Mouse (Mus musculus) liver, embryonic 11.5 days (tissue): ENCODE measurements around the gene Zfp292. TPM values are rescaled to one million over a fixed set of nuclear protein-coding genes. Genes with fewer than 3 reads are reported as not detected.

Source experiments
- ATAC-seq: fragments of 200-750 bp; cut with Nextera tagmentation; replicated peaks from 2 replicates; pipeline ENCODE4 v1.8.0; 2017; ENCODE audit warnings: moderate number of reproducible peaks, mild to moderate bottlenecking, moderate TSS enrichment, moderate library complexity; ENCODE audit not compliant: low FRiP score
- DNase-seq: peaks from one replicate; pipeline ENCODE4 v3.0.0-alpha.2; 2017; ENCODE audit warnings: low spot score
- H3K27ac ChIP-seq: fragments of 300-500 bp; sonication (generic); 2 replicates; pipeline ENCODE4 v1.5.1; 2014; ENCODE audit warnings: mild to moderate bottlenecking, low read depth, low read length, control low read depth
- H3K27me3 ChIP-seq: fragments of 300-500 bp; sonication (generic); replicated peaks from 2 replicates; pipeline ENCODE4 v1.6.1; 2014; ENCODE audit warnings: low read length, mixed read lengths; ENCODE audit not compliant: control insufficient read depth, insufficient read depth
- H3K36me3 ChIP-seq: fragments of 300-500 bp; sonication (generic); 2 replicates; pipeline ENCODE4 v1.6.1; 2014; ENCODE audit warnings: mild to moderate bottlenecking, low read length, moderate library complexity, mixed read lengths; ENCODE audit not compliant: control insufficient read depth, insufficient read depth
- H3K4me1 ChIP-seq: fragments of 300-500 bp; sonication (generic); replicated peaks from 2 replicates; pipeline ENCODE4 v1.6.1; 2014; ENCODE audit warnings: low read length, mixed read lengths; ENCODE audit not compliant: control insufficient read depth, insufficient read depth
- H3K4me2 ChIP-seq: fragments of 300-500 bp; sonication (generic); 2 replicates; pipeline ENCODE4 v1.6.1; 2014; ENCODE audit warnings: mild to moderate bottlenecking, control low read depth, moderate library complexity
- H3K4me3 ChIP-seq: fragments of 300-500 bp; sonication (generic); 2 replicates; pipeline ENCODE4 v1.5.1; 2014; ENCODE audit warnings: low read depth, low read length, control low read depth
- H3K9ac ChIP-seq: fragments of 300-500 bp; sonication (generic); 2 replicates; pipeline ENCODE4 v1.6.1; 2014; ENCODE audit warnings: low read depth, low read length, control low read depth
- H3K9me3 ChIP-seq: fragments of 300-500 bp; sonication (generic); 2 replicates; pipeline ENCODE4 v1.6.1; 2016; ENCODE audit warnings: low read length, inconsistent platforms, mixed read lengths; ENCODE audit not compliant: control insufficient read depth
- WGBS: fragments of 180-500 bp; shearing (Covaris S2); extraction: QIAGEN DNeasy Blood & Tissue Kit; methylation state at CpG from one replicate; pipeline ENCODE4 v1.1.7; 2014; 5-methylcytosine and 5-hydroxymethylcytosine counted together
- polyA plus RNA-seq: library from polyadenylated mRNA; unstranded; fragments of >200 nt; fragmentation: Nextera tagmentation; extraction: Ambion mirVana; gene quantifications from 2 replicates; pipeline ENCODE4 v1.2.1, GENCODE M21; 2014

Zfp292 gene
- polyA plus RNA-seq, 1 experiment from 2014 or later = 16.8 TPM

DNA sequence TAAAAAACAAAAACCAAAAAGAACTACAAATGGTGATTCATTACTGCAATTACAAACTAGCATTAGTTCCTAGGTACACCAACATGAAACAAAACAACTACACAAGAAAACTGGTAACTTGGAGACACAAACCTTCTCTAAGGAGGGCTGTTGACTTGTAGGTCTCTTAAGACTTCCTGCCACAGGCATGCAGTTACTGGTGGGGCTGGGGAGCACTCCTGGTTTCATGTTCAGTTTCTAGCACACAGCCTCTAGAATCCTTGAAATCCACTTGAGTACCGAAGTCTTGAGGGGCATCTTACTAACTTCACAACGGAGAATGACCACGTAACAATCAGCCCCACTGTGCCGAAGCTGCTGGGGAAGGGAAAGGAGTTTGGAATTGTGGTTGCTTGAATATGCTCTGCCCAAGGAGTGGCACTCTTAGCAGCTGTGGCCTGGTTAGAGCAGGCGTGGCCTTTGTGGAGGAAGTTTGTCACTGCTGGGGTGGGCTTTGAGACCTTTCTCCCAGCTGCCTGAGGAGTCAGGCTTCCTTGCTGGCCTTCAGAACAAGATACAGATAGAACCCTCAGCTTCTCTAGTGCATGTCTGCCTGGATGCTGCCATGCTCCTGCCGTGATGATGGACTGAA is 35.0 kb downstream of the Zfp292 start:
- no peak for ATAC-seq
- H3K9ac ChIP-seq = no peak overlapping the region

DNA sequence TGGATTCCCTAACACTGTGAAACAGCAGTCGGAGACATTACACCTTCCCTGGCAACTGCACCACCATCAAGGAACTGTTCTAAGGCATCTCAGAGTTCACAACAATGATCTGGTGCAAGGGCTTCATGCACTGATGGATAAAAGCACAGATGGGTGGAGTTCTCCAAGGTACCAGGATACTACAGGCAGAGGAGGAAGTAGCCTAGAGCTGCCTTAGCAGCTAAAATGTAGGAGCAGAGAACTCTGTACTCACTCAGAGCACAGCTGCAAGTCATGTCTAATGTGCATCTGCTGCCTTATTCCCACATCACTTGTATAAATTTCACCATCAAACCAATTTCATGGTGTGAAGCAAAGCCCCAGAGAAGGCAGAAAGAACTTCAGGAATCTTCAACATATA is 38.9 kb downstream of the Zfp292 start:
- Histone ChIP-seq H3K27ac (no peak overlapping the region), H3K4me3 (no peak overlapping the region), H3K4me2 (no peak overlapping the region), H3K27me3 (no peaks in the 10 kb centered on the region), H3K4me1 (no peaks in the 10 kb centered on the region), H3K9ac (no peak overlapping the region), H3K9me3 (no peaks in the 10 kb centered on the region), H3K36me3 (no peaks in the 10 kb centered on the region)
- 85% methylated on average over 1 of the region's 1 CpGs for WGBS
- no peak for ATAC-seq
- DNase-seq = no peak

More for the DNA sequence above, 35.0 kb downstream of the Zfp292 start:
- no peak for DNase-seq
- 84% methylated on average over 6 of the region's 6 CpGs for WGBS
- no peaks in the 10 kb centered on the region for H3K9me3 ChIP-seq
- 0 out of 2 replicates have a peak, but pooled peaks cover 4% of the 10 kb centered on the region for H3K36me3 ChIP-seq
- no peaks in the 10 kb centered on the region for H3K4me1 ChIP-seq
- H3K27me3 ChIP-seq = no peaks in the 10 kb centered on the region
- H3K27ac ChIP-seq = no peak overlapping the region
- no peak overlapping the region for H3K4me2 ChIP-seq
- H3K4me3 ChIP-seq = no peak overlapping the region

DNA sequence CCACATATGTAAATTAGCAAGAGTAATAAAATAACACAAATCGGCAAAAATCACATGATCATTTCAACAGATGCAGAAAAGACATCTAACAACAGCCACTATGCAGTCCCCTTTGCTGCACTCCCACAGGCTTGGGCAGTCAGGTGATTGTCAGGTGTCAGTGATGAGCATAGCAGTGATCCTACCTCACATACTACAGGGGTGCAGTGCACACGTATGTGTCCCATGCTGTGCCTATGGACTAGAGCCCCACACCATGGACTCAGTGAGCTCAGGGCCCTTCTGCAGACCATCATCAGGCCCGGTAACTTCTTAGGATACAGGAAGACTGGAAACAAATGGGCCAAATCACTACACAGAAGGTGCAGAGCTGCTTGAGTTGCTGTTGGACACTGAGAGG is 39.9 kb downstream of the Zfp292 start:
- no peak for ATAC-seq
- 86% methylated on average over 3 of the region's 3 CpGs for WGBS

DNA sequence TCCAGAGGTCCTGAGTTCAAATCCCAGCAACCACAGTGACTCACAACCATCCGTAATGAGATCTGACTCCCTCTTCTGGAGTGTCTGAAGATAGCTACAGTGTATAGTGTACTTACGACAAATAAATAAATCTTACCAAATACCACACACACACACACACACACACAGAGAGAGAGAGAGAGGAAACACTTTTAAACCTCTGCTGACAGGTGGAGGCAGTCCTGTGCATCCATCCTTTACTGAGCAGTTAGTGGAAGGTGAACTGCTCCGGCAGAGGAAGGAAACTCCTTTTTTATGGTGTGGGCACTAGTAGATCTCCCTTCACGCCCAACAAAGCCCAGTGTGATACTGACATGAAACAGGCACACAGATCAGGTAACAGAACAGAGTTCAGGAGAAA is 51.3 kb downstream of the Zfp292 start:
- Histone ChIP-seq H3K4me1 (no peaks in the 10 kb centered on the region), H3K36me3 (no peaks in the 10 kb centered on the region; the same call in 1 of the 2 replicates), H3K27ac (no peak overlapping the region), H3K27me3 (no peaks in the 10 kb centered on the region), H3K4me3 (no peak overlapping the region), H3K4me2 (no peak overlapping the region), H3K9me3 (no peaks in the 10 kb centered on the region), H3K9ac (no peak overlapping the region)
- DNase-seq (no peak), ATAC-seq (no peak)
- WGBS = 90% methylated on average over 4 of the region's 4 CpGs

More for the DNA sequence above, 39.9 kb downstream of the Zfp292 start:
- Histone ChIP-seq H3K27me3 (no peaks in the 10 kb centered on the region), H3K4me2 (no peak overlapping the region), H3K9ac (no peak overlapping the region), H3K4me1 (no peaks in the 10 kb centered on the region), H3K27ac (no peak overlapping the region), H3K4me3 (no peak overlapping the region), H3K36me3 (no peaks in the 10 kb centered on the region), H3K9me3 (no peaks in the 10 kb centered on the region)
- no peak for DNase-seq

DNA sequence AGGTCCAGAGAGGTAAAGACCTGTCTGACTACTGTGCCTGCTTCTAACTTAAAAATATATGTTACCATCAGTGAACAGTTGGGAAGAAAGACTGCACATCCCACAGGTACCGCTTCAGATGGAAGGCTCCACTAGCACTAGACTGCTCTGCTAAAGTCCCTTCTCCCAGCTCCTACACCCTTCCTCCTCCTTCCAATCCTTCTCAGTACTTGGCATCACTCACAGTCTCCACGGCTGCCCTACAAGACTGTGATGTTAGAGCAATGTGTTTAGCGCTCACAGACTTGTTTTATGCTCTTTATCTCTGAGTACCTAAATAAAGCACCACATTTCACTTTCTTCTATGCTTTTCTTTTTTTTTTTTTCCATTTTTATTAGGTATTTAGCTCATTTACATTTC is 53.3 kb downstream of the Zfp292 start:
- Histone ChIP-seq H3K9me3 (no peaks in the 10 kb centered on the region), H3K27ac (no peak overlapping the region), H3K4me2 (no peak overlapping the region), H3K9ac (no peak overlapping the region), H3K27me3 (no peaks in the 10 kb centered on the region), H3K4me1 (no peaks in the 10 kb centered on the region), H3K4me3 (no peak overlapping the region), H3K36me3 (no peaks in the 10 kb centered on the region; the same call in 1 of the 2 replicates)
- 95% methylated on average over 3 of the region's 3 CpGs for WGBS
- ATAC-seq (no peak), DNase-seq (no peak)

DNA sequence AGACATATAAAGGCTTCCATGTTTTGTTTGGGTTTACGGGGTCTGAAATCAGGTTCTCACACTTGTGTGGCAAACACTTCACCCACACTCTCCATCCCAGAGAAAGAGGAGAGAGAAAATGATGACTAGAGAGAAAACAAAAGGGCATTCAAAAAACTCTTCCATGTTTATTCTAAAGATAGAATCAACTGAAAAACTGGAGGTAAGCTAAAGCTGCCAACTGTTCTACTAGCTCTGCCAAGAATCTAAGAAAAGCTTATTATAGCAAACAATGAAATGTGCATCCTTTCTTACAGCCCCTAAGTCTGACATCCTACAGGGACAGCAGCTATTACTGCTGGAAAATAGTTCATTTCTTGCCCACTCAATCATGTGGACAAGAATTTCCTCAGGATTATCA is 58.9 kb downstream of the Zfp292 start:
- Histone ChIP-seq H3K27ac (no peak overlapping the region), H3K9me3 (no peaks in the 10 kb centered on the region), H3K4me2 (no peak overlapping the region), H3K9ac (no peak overlapping the region), H3K36me3 (peaks cover 4% of the 10 kb centered on the region), H3K27me3 (no peaks in the 10 kb centered on the region), H3K4me1 (no peaks in the 10 kb centered on the region), H3K4me3 (no peak overlapping the region)
- ATAC-seq (no peak), DNase-seq (no peak)
- 89% methylated on average over 1 of the region's 1 CpGs for WGBS

DNA sequence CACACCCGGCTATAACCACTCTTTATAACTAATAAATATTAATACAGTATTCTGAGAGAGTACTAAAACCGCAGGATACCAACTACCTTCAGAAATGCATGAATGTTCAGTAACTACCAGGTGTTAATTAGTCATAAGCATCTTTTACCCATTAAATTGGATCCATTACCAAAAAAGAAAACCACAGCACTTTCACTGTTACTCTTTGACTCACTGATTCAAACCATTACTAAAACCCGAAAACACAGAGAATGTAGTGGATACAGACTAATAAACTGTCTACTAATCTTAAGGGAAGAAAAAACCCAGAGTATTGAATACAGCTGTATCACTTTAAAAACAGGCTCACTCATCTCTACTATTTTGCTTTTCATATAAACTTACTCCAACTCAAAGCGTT is 62.9 kb downstream of the Zfp292 start:
- WGBS = 91% methylated on average over 4 of the region's 4 CpGs
- Histone ChIP-seq H3K27me3 (no peaks in the 10 kb centered on the region), H3K9ac (no peak overlapping the region), H3K9me3 (no peaks in the 10 kb centered on the region), H3K4me2 (no peak overlapping the region), H3K36me3 (peaks cover 24% of the 10 kb centered on the region), H3K27ac (no peak overlapping the region), H3K4me3 (no peak overlapping the region), H3K4me1 (no peaks in the 10 kb centered on the region)
- no peak for ATAC-seq
- no peak for DNase-seq

DNA sequence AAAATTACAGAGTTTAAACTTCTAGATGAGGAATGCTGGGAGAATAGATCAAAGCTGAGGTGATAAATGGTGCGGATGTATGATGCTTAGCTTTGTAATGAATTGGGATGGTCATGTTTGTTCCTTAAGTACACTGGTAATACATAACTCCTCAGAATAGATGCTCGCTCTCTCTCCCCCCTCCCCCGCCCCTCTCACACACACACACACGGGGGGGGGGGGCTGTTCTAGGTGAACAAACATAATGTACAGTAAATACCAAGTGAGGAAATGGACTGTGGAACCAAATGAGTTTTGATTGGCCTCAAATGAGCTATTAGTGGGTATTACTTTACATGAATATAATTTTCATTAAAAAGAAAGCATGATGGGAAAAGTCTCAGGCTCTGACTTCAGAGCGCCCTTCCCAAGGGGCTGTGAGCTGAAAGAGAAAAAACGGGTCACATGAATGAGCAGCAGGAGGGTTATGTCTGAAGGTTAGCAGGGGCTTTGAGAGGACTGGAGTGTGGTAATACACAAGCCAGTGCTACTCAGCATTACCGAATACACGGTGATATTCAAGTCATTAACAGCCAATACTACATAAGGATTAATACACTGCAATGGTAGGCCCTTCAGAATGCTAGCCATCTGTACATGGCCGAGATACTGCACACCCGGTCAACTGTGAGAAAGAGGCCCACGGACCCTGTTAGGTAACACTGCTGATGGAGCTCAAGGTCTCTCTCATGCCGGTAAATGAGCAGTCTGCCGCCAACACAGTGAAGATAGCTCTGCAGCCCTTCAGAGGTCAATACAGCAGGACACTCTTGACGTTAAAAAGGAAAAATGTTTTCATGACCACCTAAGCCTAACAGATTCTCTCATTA is 81.4 kb downstream of the Zfp292 start:
- Histone ChIP-seq H3K36me3 (peaks cover 2% of the 10 kb centered on the region; the same call in 1 of the 2 replicates), H3K27ac (no peak overlapping the region), H3K4me3 (no peak overlapping the region), H3K27me3 (no peaks in the 10 kb centered on the region), H3K9ac (no peak overlapping the region), H3K9me3 (no peaks in the 10 kb centered on the region), H3K4me2 (no peak overlapping the region), H3K4me1 (no peaks in the 10 kb centered on the region)
- DNase-seq (no peak), ATAC-seq (no peak)
- WGBS = 81% methylated on average over 14 of the region's 14 CpGs

DNA sequence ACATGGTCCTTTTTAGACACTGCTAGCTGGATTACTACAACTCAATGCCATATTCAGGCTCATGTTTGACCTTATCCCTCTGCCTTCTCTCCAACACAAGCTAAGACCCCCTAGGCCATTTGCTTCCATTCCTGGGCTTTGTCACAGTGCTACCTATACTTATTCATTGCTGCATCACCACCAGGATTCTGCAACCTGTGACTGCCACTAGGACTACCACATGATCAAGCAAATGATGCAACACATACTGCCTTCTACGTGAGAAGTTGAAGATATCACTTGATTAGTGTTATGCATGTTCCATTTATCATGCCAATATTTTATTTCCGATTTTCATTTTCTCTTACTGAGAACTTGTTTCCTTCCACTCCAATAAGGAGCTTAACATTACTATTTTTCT is 84.8 kb downstream of the Zfp292 start:
- no peak for ATAC-seq

More for the DNA sequence above, 84.8 kb downstream of the Zfp292 start:
- no peak overlapping the region for H3K4me3 ChIP-seq
- no peak overlapping the region for H3K27ac ChIP-seq
- no peaks in the 10 kb centered on the region for H3K36me3 ChIP-seq
- 81% methylated on average over 2 of the region's 2 CpGs for WGBS
- DNase-seq = no peak
- H3K4me2 ChIP-seq = no peak overlapping the region
- H3K9ac ChIP-seq = no peak overlapping the region
- H3K27me3 ChIP-seq = no peaks in the 10 kb centered on the region
- H3K9me3 ChIP-seq = no peaks in the 10 kb centered on the region
- no peaks in the 10 kb centered on the region for H3K4me1 ChIP-seq
